Mouse (Mus musculus) testis, adult 2 months (tissue): ENCODE data around the gene Smg6.

ENCODE experiments used
- CTCF ChIP-seq: fragments of 200-500 bp; IDR thresholded peaks from 2 replicates; pipeline ENCODE4 v1.5.1; 2012; ENCODE audit warnings: low read depth, mild to moderate bottlenecking, inconsistent platforms, low read length, moderate library complexity; ENCODE audit not compliant: control insufficient read depth, insufficient read depth, insufficient replicate concordance
- POLR2A ChIP-seq: fragments of 200-500 bp; IDR thresholded peaks from 2 replicates; pipeline ENCODE4 v1.6.1; 2012; ENCODE audit warnings: low read depth, mild to moderate bottlenecking, inconsistent platforms, low read length, moderate library complexity; ENCODE audit not compliant: control insufficient read depth

- TF ChIP-seq CTCF (no peak), POLR2A (no peak)
These were observed 42.5 kb upstream of the Smg6 start for GRCm38 (mm10) chr11:74883098-74883497.
